Mouse (Mus musculus) midbrain, embryonic 14.5 days (tissue): ENCODE measurements around the gene Des. TPM values are rescaled to one million over a fixed set of nuclear protein-coding genes. Genes with fewer than 3 reads are reported as not detected.

ENCODE experiments used
- ATAC-seq: fragments of 200-750 bp; cut with Nextera tagmentation; 2 replicates; pipeline ENCODE4 v1.8.0; 2017; ENCODE audit warnings: moderate number of reproducible peaks, moderate library complexity; ENCODE audit not compliant: low FRiP score, low TSS enrichment
- DNase-seq: peaks from one replicate; pipeline ENCODE4 v3.0.0-alpha.2; 2015
- H3K27ac ChIP-seq: fragments of 300-500 bp; sonication (generic); replicated peaks from 2 replicates; pipeline ENCODE4 v1.5.1; 2014; ENCODE audit warnings: mild to moderate bottlenecking, low read depth, low read length, moderate library complexity
- H3K27me3 ChIP-seq: fragments of 300-500 bp; sonication (generic); 2 replicates; pipeline ENCODE4 v1.6.1; 2014; ENCODE audit warnings: low read length, control low read depth, mixed read lengths; ENCODE audit not compliant: control insufficient read depth, insufficient read depth
- H3K36me3 ChIP-seq: fragments of 300-500 bp; sonication (generic); 2 replicates; pipeline ENCODE4 v1.6.1; 2014; ENCODE audit warnings: low read length, control low read depth; ENCODE audit not compliant: control insufficient read depth, insufficient read depth
- H3K4me1 ChIP-seq: fragments of 300-500 bp; sonication (generic); 2 replicates; pipeline ENCODE4 v1.6.1; 2014; ENCODE audit warnings: mild to moderate bottlenecking, antibody characterized with exemption, low read length, control low read depth; ENCODE audit not compliant: control insufficient read depth, insufficient read depth
- H3K4me2 ChIP-seq: fragments of 300-500 bp; sonication (generic); 2 replicates; pipeline ENCODE4 v1.6.1; 2014; ENCODE audit warnings: mild to moderate bottlenecking, low read length, moderate library complexity
- H3K4me3 ChIP-seq: fragments of 300-500 bp; sonication (generic); replicated peaks from 2 replicates; pipeline ENCODE4 v1.5.1; 2014; ENCODE audit warnings: low read depth, low read length
- H3K9ac ChIP-seq: fragments of 300-500 bp; sonication (generic); replicated peaks from 2 replicates; pipeline ENCODE4 v1.6.1; 2014; ENCODE audit warnings: mild to moderate bottlenecking, low read length, moderate library complexity
- H3K9me3 ChIP-seq: fragments of 300-500 bp; sonication (generic); 2 replicates; pipeline ENCODE4 v1.6.1; 2016; ENCODE audit warnings: low read length, control low read depth, mixed read lengths; ENCODE audit not compliant: control insufficient read depth
- WGBS: fragments of 180-500 bp; shearing (Covaris S2); extraction: QIAGEN DNeasy Blood & Tissue Kit; methylation state at CpG from one replicate; pipeline ENCODE4 v1.1.7; 2014; 5-methylcytosine and 5-hydroxymethylcytosine counted together
- polyA plus RNA-seq: library from polyadenylated mRNA; unstranded; fragments of >200 nt; fragmentation: Nextera tagmentation; extraction: Ambion mirVana; gene quantifications from 2 replicates; pipeline ENCODE4 v1.2.1, GENCODE M21; 2014

The Des gene
- polyA plus RNA-seq, 1 experiment from 2014 or later: 1.4 TPM

GRCm38 (mm10) chr1:75384470-75385141, 24.5 kb downstream of the Des start:
- no peak overlapping the region for H3K27ac ChIP-seq
- H3K27me3 ChIP-seq: peaks cover 32% of the 10 kb centered on the region
- no peak for DNase-seq
- 87% methylated on average over 27 of the region's 27 CpGs for WGBS
- H3K4me3 ChIP-seq: no peak overlapping the region
- no peak overlapping the region for H3K9ac ChIP-seq
- H3K9me3 ChIP-seq: no peaks in the 10 kb centered on the region
- peaks cover 58% of the 10 kb centered on the region for H3K4me1 ChIP-seq
- H3K4me2 ChIP-seq: peak overlapping the region; percentile 40
- no peak for ATAC-seq
- H3K36me3 ChIP-seq: no peaks in the 10 kb centered on the region; the same call in 1 of the 2 replicates

GRCm38 (mm10) chr1:75385142-75385730, 25.1 kb downstream of the Des start:
- no peak for DNase-seq
- ATAC-seq: no peak
- no peak overlapping the region for H3K27ac ChIP-seq
- peaks cover 58% of the 10 kb centered on the region for H3K4me1 ChIP-seq
- no peaks in the 10 kb centered on the region; the same call in 1 of the 2 replicates for H3K36me3 ChIP-seq
- H3K27me3 ChIP-seq: peaks cover 34% of the 10 kb centered on the region
- 60% methylated on average over 20 of the region's 20 CpGs for WGBS
- peak overlapping the region; percentile 40 for H3K4me2 ChIP-seq
- no peak overlapping the region; the same call in 1 of the 2 replicates for H3K9ac ChIP-seq
- no peak overlapping the region for H3K4me3 ChIP-seq
- H3K9me3 ChIP-seq: no peaks in the 10 kb centered on the region

DNA sequence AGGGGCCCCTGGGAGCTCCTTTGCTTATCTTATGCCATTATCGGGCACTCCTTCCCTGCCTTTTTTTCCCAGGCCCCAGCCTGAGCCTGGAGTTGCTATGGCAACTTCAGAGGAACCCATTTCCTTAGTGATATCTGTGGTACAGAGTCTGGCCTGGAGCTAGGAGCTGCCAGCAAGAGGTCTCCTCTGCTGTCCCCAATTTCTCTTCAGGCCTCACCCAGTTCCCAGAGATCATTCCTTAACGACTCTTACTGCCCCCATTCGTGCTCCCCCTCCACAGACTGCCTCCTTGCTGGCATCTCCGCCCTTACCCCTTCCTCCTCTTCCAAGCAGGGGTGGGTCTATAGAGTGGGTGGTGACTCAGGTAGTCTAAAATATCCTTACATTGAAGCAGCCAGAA, 26.0 kb downstream of the Des start:
- Histone ChIP-seq H3K36me3 (no peaks in the 10 kb centered on the region; the same call in 1 of the 2 replicates), H3K4me2 (peak overlapping the region; percentile 40), H3K4me1 (peaks cover 56% of the 10 kb centered on the region), H3K27ac (no peak overlapping the region), H3K9ac (peak overlapping the region; percentile 21; the same call in 1 of the 2 replicates), H3K9me3 (no peaks in the 10 kb centered on the region), H3K27me3 (peaks cover 37% of the 10 kb centered on the region), H3K4me3 (no peak overlapping the region)
- WGBS: 33% methylated on average over 4 of the region's 4 CpGs
- DNase-seq (peak; percentile 73), ATAC-seq (no peak)

DNA sequence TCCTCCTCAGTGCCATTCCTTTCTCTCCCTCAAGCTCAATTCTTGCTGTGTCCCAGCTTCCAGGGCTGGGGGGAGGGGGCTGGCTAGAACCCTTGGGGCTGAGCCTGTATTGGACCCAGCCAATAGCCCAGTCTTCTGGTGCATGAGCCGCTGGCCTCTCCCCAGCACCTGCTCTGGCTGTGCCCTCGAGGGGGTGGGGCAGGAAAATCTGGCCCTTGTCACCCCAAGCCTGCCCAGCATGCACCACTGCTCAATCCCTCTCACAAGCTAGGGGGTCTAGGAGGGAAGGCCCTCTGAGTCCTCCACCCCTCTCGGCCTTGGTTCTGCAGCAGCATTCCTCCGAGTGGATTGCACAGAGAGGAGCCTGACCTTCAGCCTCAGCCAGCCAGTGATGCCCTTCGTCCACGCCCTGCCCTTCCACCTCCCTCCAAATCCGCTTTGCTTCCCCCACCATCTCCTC, 27.4 kb downstream of the Des start:
- peaks cover 49% of the 10 kb centered on the region for H3K4me1 ChIP-seq
- H3K9me3 ChIP-seq: no peaks in the 10 kb centered on the region
- no peak overlapping the region for H3K27ac ChIP-seq
- no peak for DNase-seq
- peak overlapping the region; percentile 49 for H3K4me2 ChIP-seq
- peaks cover 37% of the 10 kb centered on the region for H3K27me3 ChIP-seq
- 7% methylated on average over 7 of the region's 7 CpGs for WGBS
- H3K9ac ChIP-seq: peak overlapping the region; percentile 43; the same call in 1 of the 2 replicates
- peak overlapping the region; percentile 26 for H3K4me3 ChIP-seq
- H3K36me3 ChIP-seq: peaks cover 4% of the 10 kb centered on the region; the same call in 1 of the 2 replicates
- no peak for ATAC-seq

- peaks cover 4% of the 10 kb centered on the region; the same call in 1 of the 2 replicates for H3K36me3 ChIP-seq
- DNase-seq (peak; percentile 53), ATAC-seq (0 out of 2 replicates have a peak, but pooled peaks have one; percentile 14)
- H3K4me2 ChIP-seq: peak overlapping the region; percentile 49
- peaks cover 37% of the 10 kb centered on the region for H3K27me3 ChIP-seq
- H3K27ac ChIP-seq: no peak overlapping the region
- H3K4me1 ChIP-seq: peaks cover 44% of the 10 kb centered on the region
- peak overlapping the region; percentile 43 for H3K9ac ChIP-seq
- peak overlapping the region; percentile 26 for H3K4me3 ChIP-seq
- 3% methylated on average over 94 of the region's 94 CpGs for WGBS
- no peaks in the 10 kb centered on the region for H3K9me3 ChIP-seq
Observed at GRCm38 (mm10) chr1:75387929-75388897, 28.1 kb downstream of the Des start.

- Histone ChIP-seq H3K9ac (peak overlapping the region; percentile 43; the same call in 1 of the 2 replicates), H3K36me3 (peaks cover 6% of the 10 kb centered on the region; the same call in 1 of the 2 replicates), H3K4me3 (peak overlapping the region; percentile 26; the same call in 1 of the 2 replicates), H3K4me2 (peak overlapping the region; percentile 49), H3K4me1 (peaks cover 44% of the 10 kb centered on the region), H3K27me3 (peaks cover 37% of the 10 kb centered on the region), H3K27ac (no peak overlapping the region), H3K9me3 (no peaks in the 10 kb centered on the region)
- DNase-seq (no peak), ATAC-seq (no peak)
- WGBS: 16% methylated on average over 23 of the region's 23 CpGs
Observed at GRCm38 (mm10) chr1:75388898-75389515, 28.9 kb downstream of the Des start.

GRCm38 (mm10) chr1:75393139-75393538, 33.0 kb downstream of the Des start:
- Histone ChIP-seq H3K27ac (no peak overlapping the region), H3K9ac (no peak overlapping the region), H3K36me3 (peaks cover 7% of the 10 kb centered on the region; the same call in 1 of the 2 replicates), H3K4me3 (no peak overlapping the region), H3K9me3 (no peaks in the 10 kb centered on the region), H3K4me2 (no peak overlapping the region), H3K4me1 (peaks cover 11% of the 10 kb centered on the region), H3K27me3 (peaks cover 19% of the 10 kb centered on the region)
- no peak for ATAC-seq
- WGBS: 71% methylated on average over 9 of the region's 9 CpGs
- no peak for DNase-seq

- Histone ChIP-seq H3K4me1 (peaks cover 5% of the 10 kb centered on the region), H3K27me3 (peaks cover 12% of the 10 kb centered on the region), H3K36me3 (peaks cover 7% of the 10 kb centered on the region; the same call in 1 of the 2 replicates), H3K4me3 (no peak overlapping the region), H3K27ac (no peak overlapping the region), H3K9ac (no peak overlapping the region), H3K9me3 (no peaks in the 10 kb centered on the region), H3K4me2 (no peak overlapping the region)
- WGBS: 97% methylated on average over 3 of the region's 3 CpGs
- no peak for ATAC-seq
- no peak for DNase-seq
Observed at GRCm38 (mm10) chr1:75393846-75394245, 33.7 kb downstream of the Des start.
